Mouse (Mus musculus): ENCODE results near the gene Scgb2b17.
"Not testable (repeated sequence)": the region's sequence is repeated elsewhere in the genome, so short reads cannot be mapped to it uniquely, and the experiment has no call there.

DNA sequence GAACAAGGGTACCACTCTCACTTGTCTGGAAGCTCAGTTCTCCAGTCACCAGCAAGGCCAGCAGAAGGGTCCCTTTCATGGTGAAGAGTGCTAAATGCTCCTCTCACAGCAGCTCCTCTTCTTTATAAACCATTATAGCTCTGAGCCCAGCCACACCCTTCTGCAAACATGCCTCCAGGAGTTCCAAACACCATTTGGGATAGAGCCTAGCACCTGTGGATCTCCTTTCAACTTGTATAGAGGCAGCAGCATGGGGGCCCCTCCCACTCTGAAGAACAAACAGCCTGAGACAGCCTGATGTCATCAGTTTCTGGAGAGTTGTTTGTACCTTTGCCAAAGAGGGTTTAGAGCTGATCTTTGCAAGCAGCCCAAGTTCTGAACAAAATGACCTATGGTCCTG, at the start of gene Scgb2b17:
- TF ChIP-seq CTCF, EP300 (IDR thresholded peaks at IDR 0.05): not testable (repeated sequence)
